Mouse (Mus musculus) stomach, postnatal 0 days (tissue): ENCODE results near the gene Cacna1b.

Experiments used
- CTCF ChIP-seq: IDR thresholded peaks from 2 replicates; pipeline ENCODE4 v1.5.1; 2016; ENCODE audit warnings: antibody characterized with exemption, low read depth, mild to moderate bottlenecking, moderate library complexity
- EP300 ChIP-seq: optimal IDR thresholded peaks from 2 replicates; pipeline ENCODE3; 2016; ENCODE audit warnings: antibody characterized with exemption

- no peak for TF ChIP-seq CTCF
- TF ChIP-seq EP300 = no peak
Observed at GRCm38 (mm10) chr2:24684796-24685195, 78.2 kb downstream of the Cacna1b start.
